Mouse (Mus musculus): ENCODE measurements around the gene Rpf1.

GRCm38 (mm10) chr3:146570939-146571338, 49.7 kb upstream of the Rpf1 start:
- TF ChIP-seq CTCF (IDR thresholded peaks at IDR 0.05; ENCODE audit: low read depth, low read length) (no peak), POLR2A (IDR thresholded peaks at IDR 0.05; ENCODE audit: extremely low read depth, insufficient read depth, low read length) (no peak)
